Mouse (Mus musculus) kidney, postnatal 0 days (tissue): ENCODE results near the gene Tcerg1l. TPM values are rescaled to one million over a fixed set of nuclear protein-coding genes. Genes with fewer than 3 reads are reported as not detected.
A peak's percentile ranks its signal among the peaks of the same experiment; 100 is the strongest.

Experiments used
- ATAC-seq: fragments of 200-750 bp; cut with Nextera tagmentation; replicated peaks from 2 replicates; pipeline ENCODE4 v1.8.0; 2017; ENCODE audit warnings: low read depth, moderate number of reproducible peaks, moderate TSS enrichment, moderate library complexity; ENCODE audit not compliant: low FRiP score
- DNase-seq: peaks from one replicate; pipeline ENCODE4 v3.0.0-alpha.2; 2016; ENCODE audit warnings: low spot score
- H3K27ac ChIP-seq: fragments of 300-500 bp; sonication (generic); 2 replicates; pipeline ENCODE4 v1.5.1; 2014; ENCODE audit warnings: mild to moderate bottlenecking
- H3K27me3 ChIP-seq: fragments of 300-500 bp; sonication (generic); 2 replicates; pipeline ENCODE4 v1.6.1; 2014; ENCODE audit warnings: low read length, mixed read lengths; ENCODE audit not compliant: insufficient read depth
- H3K36me3 ChIP-seq: fragments of 300-500 bp; sonication (generic); 2 replicates; pipeline ENCODE4 v1.6.1; 2014; ENCODE audit warnings: low read length, mixed read lengths; ENCODE audit not compliant: insufficient read depth
- H3K4me1 ChIP-seq: fragments of 300-500 bp; sonication (generic); replicated peaks from 2 replicates; pipeline ENCODE4 v1.6.1; 2014; ENCODE audit warnings: antibody characterized with exemption, low read length, mixed read lengths; ENCODE audit not compliant: insufficient read depth
- H3K4me2 ChIP-seq: fragments of 300-500 bp; sonication (generic); 2 replicates; pipeline ENCODE4 v1.6.1; 2014; ENCODE audit warnings: mild to moderate bottlenecking, low read length, moderate library complexity, mixed read lengths
- H3K4me3 ChIP-seq: fragments of 300-500 bp; sonication (generic); replicated peaks from 2 replicates; pipeline ENCODE4 v1.5.1; 2014; ENCODE audit warnings: low read depth, low read length
- H3K9ac ChIP-seq: fragments of 300-500 bp; sonication (generic); 2 replicates; pipeline ENCODE4 v1.6.1; 2014; ENCODE audit warnings: low read depth, low read length
- H3K9me3 ChIP-seq: fragments of 300-500 bp; sonication (generic); replicated peaks from 2 replicates; pipeline ENCODE4 v1.6.1; 2016; ENCODE audit warnings: low read length, inconsistent platforms, mixed read lengths
- CTCF ChIP-seq: IDR thresholded peaks from 2 replicates; pipeline ENCODE4 v1.5.1; 2016; ENCODE audit warnings: antibody characterized with exemption, low read depth, mild to moderate bottlenecking, moderate library complexity
- WGBS: fragments of 180-500 bp; shearing (Covaris S2); extraction: QIAGEN DNeasy Blood & Tissue Kit; methylation state at CpG from one replicate; pipeline ENCODE4 v1.1.7; 2014; 5-methylcytosine and 5-hydroxymethylcytosine counted together
- polyA plus RNA-seq: library from polyadenylated mRNA; unstranded; fragments of >200 nt; fragmentation: Nextera tagmentation; extraction: Ambion mirVana; gene quantifications from 2 replicates; pipeline ENCODE4 v1.2.1, GENCODE M21; 2015

Gene Tcerg1l
- polyA plus RNA-seq, 1 experiment from 2014 or later = 2.0 TPM

- Histone ChIP-seq H3K4me3 (no peak overlapping the region), H3K4me2 (no peak overlapping the region), H3K9ac (no peak overlapping the region), H3K9me3 (no peaks in the 10 kb centered on the region), H3K27me3 (no peaks in the 10 kb centered on the region), H3K36me3 (no peaks in the 10 kb centered on the region), H3K4me1 (no peaks in the 10 kb centered on the region), H3K27ac (no peak overlapping the region)
- DNase-seq (no peak), ATAC-seq (no peak)
- no peak for TF ChIP-seq CTCF
- 77% methylated on average over 5 of the region's 5 CpGs for WGBS
Observed at GRCm38 (mm10) chr7:138284790-138285189, 112.7 kb downstream of the Tcerg1l start.

GRCm38 (mm10) chr7:138275263-138275662, 122.3 kb downstream of the Tcerg1l start:
- no peak for TF ChIP-seq CTCF
- Histone ChIP-seq H3K36me3 (no peaks in the 10 kb centered on the region), H3K4me2 (no peak overlapping the region), H3K27ac (no peak overlapping the region), H3K4me1 (no peaks in the 10 kb centered on the region), H3K9ac (no peak overlapping the region), H3K9me3 (no peaks in the 10 kb centered on the region), H3K4me3 (no peak overlapping the region), H3K27me3 (no peaks in the 10 kb centered on the region)
- no peak for DNase-seq
- WGBS = 54% methylated on average over 1 of the region's 1 CpGs
- ATAC-seq = no peak

DNA sequence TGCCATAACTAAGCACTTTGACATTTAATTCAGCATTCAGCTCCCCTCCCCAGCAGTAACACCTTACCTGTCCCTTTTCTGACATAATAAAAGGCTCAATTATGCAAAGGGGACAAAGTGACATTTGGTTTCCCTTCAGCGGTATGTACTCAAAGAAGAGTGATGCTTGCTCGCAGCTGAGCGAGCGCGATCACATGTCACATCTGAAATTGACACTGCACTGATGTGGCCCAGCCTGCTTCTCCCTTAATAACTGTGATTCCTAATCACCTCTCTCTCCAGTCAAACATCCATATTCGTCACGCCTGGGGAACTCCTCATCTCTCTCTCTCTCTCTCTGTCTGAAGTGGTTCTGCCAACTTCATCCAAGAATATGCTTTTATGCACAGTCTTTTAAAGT, 126.2 kb downstream of the Tcerg1l start:
- H3K4me3 ChIP-seq = no peak overlapping the region
- 73% methylated on average over 7 of the region's 7 CpGs for WGBS
- H3K4me2 ChIP-seq = no peak overlapping the region
- ATAC-seq = no peak
- H3K9me3 ChIP-seq = no peaks in the 10 kb centered on the region
- no peak overlapping the region for H3K9ac ChIP-seq
- DNase-seq = no peak
- H3K4me1 ChIP-seq = no peaks in the 10 kb centered on the region
- no peak overlapping the region for H3K27ac ChIP-seq
- H3K36me3 ChIP-seq = no peaks in the 10 kb centered on the region
- no peaks in the 10 kb centered on the region for H3K27me3 ChIP-seq
- no peak for TF ChIP-seq CTCF

- H3K27me3 ChIP-seq = no peaks in the 10 kb centered on the region
- H3K9me3 ChIP-seq = no peaks in the 10 kb centered on the region
- no peak for DNase-seq
- no peaks in the 10 kb centered on the region for H3K36me3 ChIP-seq
- no peak overlapping the region for H3K27ac ChIP-seq
- TF ChIP-seq CTCF = no peak
- 49% methylated on average over 8 of the region's 8 CpGs for WGBS
- no peaks in the 10 kb centered on the region for H3K4me1 ChIP-seq
- no peak overlapping the region for H3K4me3 ChIP-seq
- no peak overlapping the region for H3K4me2 ChIP-seq
- ATAC-seq = no peak
- H3K9ac ChIP-seq = no peak overlapping the region
Observed at GRCm38 (mm10) chr7:138269386-138269785, 128.1 kb downstream of the Tcerg1l start.

DNA sequence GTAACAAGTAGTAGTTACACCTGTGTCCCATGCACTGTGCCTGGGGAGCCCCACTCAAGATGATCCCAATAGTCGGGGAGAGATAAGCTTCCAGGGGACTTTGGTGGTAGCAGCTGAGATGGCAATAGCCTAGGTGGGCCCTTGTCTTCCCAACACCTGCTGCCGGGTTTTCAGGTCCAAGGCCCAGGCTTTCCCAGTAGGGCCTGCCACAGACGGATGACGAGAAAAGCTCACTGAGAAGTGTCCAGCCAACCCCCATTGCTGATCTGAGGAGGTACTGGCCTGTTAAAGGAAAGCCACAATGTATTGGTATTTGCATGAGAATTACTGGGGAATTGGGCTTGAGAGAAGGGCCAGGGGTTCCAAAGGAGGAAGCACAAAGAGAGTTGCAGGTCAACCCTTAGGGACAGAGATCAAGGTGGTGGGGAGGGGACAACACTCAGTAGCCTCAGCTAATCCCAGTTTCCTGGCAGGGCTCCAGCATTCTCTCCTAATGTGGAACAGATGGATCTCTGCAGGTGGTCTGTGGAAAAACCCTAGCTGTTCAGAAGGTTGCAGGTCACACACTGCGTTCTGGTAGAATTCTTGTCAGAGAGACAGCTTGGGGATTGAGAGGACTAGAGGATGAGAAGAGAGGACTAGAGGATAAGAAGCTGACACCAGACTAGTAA, 129.4 kb downstream of the Tcerg1l start:
- WGBS = 64% methylated on average over 5 of the region's 5 CpGs
- no peaks in the 10 kb centered on the region for H3K36me3 ChIP-seq
- H3K4me1 ChIP-seq = no peaks in the 10 kb centered on the region
- H3K9me3 ChIP-seq = no peaks in the 10 kb centered on the region
- no peak overlapping the region for H3K4me3 ChIP-seq
- H3K27me3 ChIP-seq = no peaks in the 10 kb centered on the region
- H3K9ac ChIP-seq = no peak overlapping the region
- no peak for DNase-seq
- no peak for ATAC-seq
- no peak overlapping the region for H3K27ac ChIP-seq
- no peak for TF ChIP-seq CTCF
- no peak overlapping the region for H3K4me2 ChIP-seq

- Histone ChIP-seq H3K27me3 (no peaks in the 10 kb centered on the region), H3K9ac (no peak overlapping the region), H3K9me3 (no peaks in the 10 kb centered on the region), H3K27ac (no peak overlapping the region), H3K4me2 (no peak overlapping the region), H3K4me1 (no peaks in the 10 kb centered on the region), H3K36me3 (no peaks in the 10 kb centered on the region), H3K4me3 (no peak overlapping the region)
- WGBS = 82% methylated on average over 5 of the region's 5 CpGs
- ATAC-seq = no peak
- no peak for TF ChIP-seq CTCF
- DNase-seq = no peak
Observed at GRCm38 (mm10) chr7:138248612-138249011, 148.9 kb downstream of the Tcerg1l start.

GRCm38 (mm10) chr7:138248176-138248575, 149.4 kb downstream of the Tcerg1l start:
- Histone ChIP-seq H3K9ac (no peak overlapping the region), H3K27ac (no peak overlapping the region), H3K27me3 (no peaks in the 10 kb centered on the region), H3K4me2 (no peak overlapping the region), H3K9me3 (no peaks in the 10 kb centered on the region), H3K4me1 (no peaks in the 10 kb centered on the region), H3K36me3 (no peaks in the 10 kb centered on the region), H3K4me3 (no peak overlapping the region)
- peak; percentile 63 for TF ChIP-seq CTCF
- no peak for ATAC-seq
- WGBS = 74% methylated on average over 3 of the region's 3 CpGs
- peak; percentile 31 for DNase-seq
